Mouse (Mus musculus): ENCODE results near the gene Gm45618. TPM values are rescaled to one million over a fixed set of nuclear protein-coding genes. Genes with fewer than 3 reads are reported as not detected.

Gene Gm45618
- polyA plus RNA-seq, 1 experiment, result not detected

- H3K36me3 ChIP-seq (ENCODE audit: control insufficient read depth, insufficient read depth, low read length), result peaks cover 31% of the 10 kb centered on the region
- TF ChIP-seq POLR2A (IDR thresholded peaks at IDR 0.05; ENCODE audit: low read depth, low read length), result no peak
- TF ChIP-seq CTCF (IDR thresholded peaks at IDR 0.05; ENCODE audit: extremely low read depth, insufficient read length, insufficient replicate concordance, low read depth, low read length), result no peak
- WGBS, result 78% methylated on average over 17 of the region's 17 CpGs
- no peaks in the 10 kb centered on the region for H3K27me3 ChIP-seq (ENCODE audit: control insufficient read depth, insufficient read depth, low read length)
- H3K4me1 ChIP-seq (ENCODE audit: control insufficient read depth, insufficient read depth, insufficient read length, low read length), result peaks cover 13% of the 10 kb centered on the region
- H3K27ac ChIP-seq (ENCODE audit: insufficient read depth, low read depth, low read length), result no peak overlapping the region
- H3K4me3 ChIP-seq (ENCODE audit: low read depth, low read length), result no peak overlapping the region
Measured at GRCm38 (mm10) chr7:142081736-142082135, 38.8 kb downstream of the Gm45618 start.

GRCm38 (mm10) chr7:142080876-142081275 lies 39.7 kb downstream of the Gm45618 start:
- TF ChIP-seq CTCF (IDR thresholded peaks at IDR 0.05; ENCODE audit: extremely low read depth, insufficient read length, insufficient replicate concordance, low read depth, low read length) (no peak), POLR2A (IDR thresholded peaks at IDR 0.05; ENCODE audit: low read depth, low read length) (no peak)
- WGBS, result 58% methylated on average over 2 of the region's 2 CpGs
- H3K4me3 ChIP-seq (ENCODE audit: low read depth, low read length), result no peak overlapping the region

GRCm38 (mm10) chr7:142079365-142079764 lies 41.2 kb downstream of the Gm45618 start:
- no peak for TF ChIP-seq POLR2A (IDR thresholded peaks at IDR 0.05; ENCODE audit: low read depth, low read length)
- TF ChIP-seq CTCF (IDR thresholded peaks at IDR 0.05; ENCODE audit: extremely low read depth, insufficient read length, insufficient replicate concordance, low read depth, low read length), result no peak
- WGBS, result 80% methylated on average over 5 of the region's 5 CpGs
- H3K4me3 ChIP-seq (ENCODE audit: low read depth, low read length), result no peak overlapping the region
- peaks cover 5% of the 10 kb centered on the region for H3K4me1 ChIP-seq (ENCODE audit: control insufficient read depth, insufficient read depth, insufficient read length, low read length)
- peaks cover 30% of the 10 kb centered on the region for H3K36me3 ChIP-seq (ENCODE audit: control insufficient read depth, insufficient read depth, low read length)
- no peak overlapping the region for H3K27ac ChIP-seq (ENCODE audit: insufficient read depth, low read depth, low read length)
- H3K27me3 ChIP-seq (ENCODE audit: control insufficient read depth, insufficient read depth, low read length), result no peaks in the 10 kb centered on the region

More at GRCm38 (mm10) chr7:142080876-142081275, 39.7 kb downstream of the Gm45618 start:
- Histone ChIP-seq H3K27ac (ENCODE audit: insufficient read depth, low read depth, low read length) (no peak overlapping the region), H3K4me1 (ENCODE audit: control insufficient read depth, insufficient read depth, insufficient read length, low read length) (peaks cover 13% of the 10 kb centered on the region), H3K36me3 (ENCODE audit: control insufficient read depth, insufficient read depth, low read length) (peaks cover 31% of the 10 kb centered on the region), H3K27me3 (ENCODE audit: control insufficient read depth, insufficient read depth, low read length) (no peaks in the 10 kb centered on the region)

- 61% methylated on average over 3 of the region's 3 CpGs for WGBS
Measured at GRCm38 (mm10) chr7:142077138-142077537, 43.4 kb downstream of the Gm45618 start.

GRCm38 (mm10) chr7:142074146-142074886 lies 46.2 kb downstream of the Gm45618 start:
- 79% methylated on average over 8 of the region's 8 CpGs for WGBS
- TF ChIP-seq POLR2A (IDR thresholded peaks at IDR 0.05; ENCODE audit: low read depth, low read length), result no peak
- no peak for TF ChIP-seq CTCF (IDR thresholded peaks at IDR 0.05; ENCODE audit: extremely low read depth, insufficient read length, insufficient replicate concordance, low read depth, low read length)
- H3K4me3 ChIP-seq (ENCODE audit: low read depth, low read length), result no peak overlapping the region
- no peaks in the 10 kb centered on the region for H3K27me3 ChIP-seq (ENCODE audit: control insufficient read depth, insufficient read depth, low read length)
- H3K36me3 ChIP-seq (ENCODE audit: control insufficient read depth, insufficient read depth, low read length), result no peaks in the 10 kb centered on the region
- H3K27ac ChIP-seq (ENCODE audit: insufficient read depth, low read depth, low read length), result no peak overlapping the region
- H3K4me1 ChIP-seq (ENCODE audit: control insufficient read depth, insufficient read depth, insufficient read length, low read length), result peaks cover 11% of the 10 kb centered on the region

More at GRCm38 (mm10) chr7:142077138-142077537, 43.4 kb downstream of the Gm45618 start:
- TF ChIP-seq POLR2A (IDR thresholded peaks at IDR 0.05; ENCODE audit: low read depth, low read length) (no peak), CTCF (IDR thresholded peaks at IDR 0.05; ENCODE audit: extremely low read depth, insufficient read length, insufficient replicate concordance, low read depth, low read length) (no peak)
- H3K4me1 ChIP-seq (ENCODE audit: control insufficient read depth, insufficient read depth, insufficient read length, low read length), result no peaks in the 10 kb centered on the region
- H3K27me3 ChIP-seq (ENCODE audit: control insufficient read depth, insufficient read depth, low read length), result no peaks in the 10 kb centered on the region
- H3K36me3 ChIP-seq (ENCODE audit: control insufficient read depth, insufficient read depth, low read length), result peaks cover 13% of the 10 kb centered on the region
- no peak overlapping the region for H3K4me3 ChIP-seq (ENCODE audit: low read depth, low read length)
- no peak overlapping the region for H3K27ac ChIP-seq (ENCODE audit: insufficient read depth, low read depth, low read length)

GRCm38 (mm10) chr7:142071717-142072116 lies 48.8 kb downstream of the Gm45618 start:
- Histone ChIP-seq H3K27ac (ENCODE audit: insufficient read depth, low read depth, low read length) (no peak overlapping the region), H3K4me1 (ENCODE audit: control insufficient read depth, insufficient read depth, insufficient read length, low read length) (peaks cover 21% of the 10 kb centered on the region), H3K4me3 (ENCODE audit: low read depth, low read length) (no peak overlapping the region), H3K27me3 (ENCODE audit: control insufficient read depth, insufficient read depth, low read length) (no peaks in the 10 kb centered on the region), H3K36me3 (ENCODE audit: control insufficient read depth, insufficient read depth, low read length) (no peaks in the 10 kb centered on the region)
- TF ChIP-seq CTCF (IDR thresholded peaks at IDR 0.05; ENCODE audit: extremely low read depth, insufficient read length, insufficient replicate concordance, low read depth, low read length) (no peak), POLR2A (IDR thresholded peaks at IDR 0.05; ENCODE audit: low read depth, low read length) (no peak)

- TF ChIP-seq CTCF (IDR thresholded peaks at IDR 0.05; ENCODE audit: extremely low read depth, insufficient read length, insufficient replicate concordance, low read depth, low read length) (no peak), POLR2A (IDR thresholded peaks at IDR 0.05; ENCODE audit: low read depth, low read length) (no peak)
- peaks cover 21% of the 10 kb centered on the region for H3K4me1 ChIP-seq (ENCODE audit: control insufficient read depth, insufficient read depth, insufficient read length, low read length)
- H3K4me3 ChIP-seq (ENCODE audit: low read depth, low read length), result no peak overlapping the region
- 3% methylated on average over 8 of the region's 10 CpGs for WGBS
- H3K36me3 ChIP-seq (ENCODE audit: control insufficient read depth, insufficient read depth, low read length), result no peaks in the 10 kb centered on the region
- no peaks in the 10 kb centered on the region for H3K27me3 ChIP-seq (ENCODE audit: control insufficient read depth, insufficient read depth, low read length)
- 0 out of 2 replicates have a peak overlapping the region, but pooled peaks have one; percentile 61 for H3K27ac ChIP-seq (ENCODE audit: insufficient read depth, low read depth, low read length)
Measured at GRCm38 (mm10) chr7:142071212-142071578, 49.3 kb downstream of the Gm45618 start.

Measured in small intestine, adult 2 months (tissue).